Mouse (Mus musculus) 416B (cell line): ENCODE measurements around the gene Ctnna3.

ENCODE experiments used
- DNase-seq: peaks from one replicate; pipeline ENCODE4 v3.0.0; 2011; ENCODE audit warnings: low read depth

The Ctnna3 gene

GRCm38 (mm10) chr10:64076410-64077052, 646.6 kb downstream of the Ctnna3 start:
- DNase-seq = no peak

- DNase-seq = no peak
Measured at GRCm38 (mm10) chr10:64082345-64082744, 652.4 kb downstream of the Ctnna3 start.

GRCm38 (mm10) chr10:64083813-64084212, 653.9 kb downstream of the Ctnna3 start:
- no peak for DNase-seq

- peak; percentile 38 for DNase-seq
Measured at GRCm38 (mm10) chr10:64084465-64084864, 654.6 kb downstream of the Ctnna3 start.

- no peak for DNase-seq
Measured at GRCm38 (mm10) chr10:64086183-64086566, 656.3 kb downstream of the Ctnna3 start.

- DNase-seq = no peak
Measured at GRCm38 (mm10) chr10:64086567-64087391, 656.9 kb downstream of the Ctnna3 start.

- no peak for DNase-seq
Measured at GRCm38 (mm10) chr10:64087521-64087920, 657.6 kb downstream of the Ctnna3 start.

GRCm38 (mm10) chr10:64087936-64088773, 658.3 kb downstream of the Ctnna3 start:
- DNase-seq = no peak

- DNase-seq = no peak
Measured at GRCm38 (mm10) chr10:64088774-64089460, 659.0 kb downstream of the Ctnna3 start.

GRCm38 (mm10) chr10:64089680-64090460, 660.0 kb downstream of the Ctnna3 start, which contains the start of gene Lrrtm3:
Lrrtm3 (minus strand) TSS chr10:64090277.
- no peak for DNase-seq

- no peak for DNase-seq
Measured at GRCm38 (mm10) chr10:64096532-64096931, 666.6 kb downstream of the Ctnna3 start.

- no peak for DNase-seq
Measured at GRCm38 (mm10) chr10:64115246-64115645, 685.3 kb downstream of the Ctnna3 start.

- DNase-seq = no peak
Measured at GRCm38 (mm10) chr10:64118833-64119232, 688.9 kb downstream of the Ctnna3 start.

- no peak for DNase-seq
Measured at GRCm38 (mm10) chr10:64130397-64131150, 700.7 kb downstream of the Ctnna3 start.

- DNase-seq = no peak
Measured at GRCm38 (mm10) chr10:64133461-64133860, 703.6 kb downstream of the Ctnna3 start.

GRCm38 (mm10) chr10:64135481-64135880, 705.6 kb downstream of the Ctnna3 start:
- DNase-seq = no peak

GRCm38 (mm10) chr10:64146511-64146910, 716.6 kb downstream of the Ctnna3 start:
- DNase-seq = no peak

GRCm38 (mm10) chr10:64181696-64182095, 751.8 kb downstream of the Ctnna3 start:
- DNase-seq = no peak

GRCm38 (mm10) chr10:64182731-64183130, 752.8 kb downstream of the Ctnna3 start:
- DNase-seq = no peak

- no peak for DNase-seq
Measured at GRCm38 (mm10) chr10:64188046-64188445, 758.1 kb downstream of the Ctnna3 start.
